Mouse (Mus musculus) G1E (cell line): ENCODE measurements at regions not wholly inside any gene's neighbourhood (a gene's known extent, or its start where the extent isn't known, plus 50 kb on each side); places are given as distances from the start of the nearest gene placed in this dataset.

Experiments used
- CTCF ChIP-seq: IDR thresholded peaks from 2 replicates; pipeline ENCODE4 v1.5.1; 2012; ENCODE audit warnings: low read depth, low read length, inconsistent platforms, mixed read lengths
- GATA1 ChIP-seq: IDR thresholded peaks from 2 replicates; pipeline ENCODE4 v1.6.1; 2012; ENCODE audit warnings: borderline replicate concordance, low read length, inconsistent platforms, mixed read lengths
- GATA2 ChIP-seq: IDR thresholded peaks from 2 replicates; pipeline ENCODE4 v1.6.1; 2012; ENCODE audit warnings: low read depth, low read length, inconsistent platforms, borderline replicate concordance
- TAL1 ChIP-seq: conservative IDR thresholded peaks from 2 replicates; pipeline ENCODE4 v1.6.1; 2012; ENCODE audit warnings: low read depth, low read length, inconsistent platforms, mixed read lengths

DNA sequence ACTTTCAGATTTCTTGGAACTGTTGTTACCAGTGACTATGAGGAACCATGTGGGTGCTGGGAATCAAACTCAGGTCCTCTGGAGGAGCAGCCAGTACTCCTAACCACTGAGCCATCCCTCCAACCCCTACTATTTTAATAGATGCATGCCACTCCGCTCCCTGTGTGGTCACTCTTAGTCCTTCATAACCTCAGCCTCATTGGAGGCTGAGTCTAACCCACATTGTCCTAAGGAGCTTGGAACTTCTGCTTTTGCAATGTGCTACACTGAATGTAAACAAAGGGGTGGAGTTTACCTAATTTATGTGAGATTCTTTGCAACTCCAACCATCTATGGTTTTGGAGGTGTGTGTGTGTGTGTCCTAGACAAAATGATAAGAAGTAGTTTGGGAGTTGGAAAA is 122.7 kb upstream of the Tut7 start:
- no peak for TF ChIP-seq CTCF
- TF ChIP-seq GATA1 = no peak
- TF ChIP-seq TAL1 = no peak
- no peak for TF ChIP-seq GATA2
